Mouse (Mus musculus): ENCODE data around the gene Fxn.

Fxn gene

GRCm38 (mm10) chr19:24300994-24301767 lies 20.8 kb upstream of the Fxn start:
- peak; percentile 34 to 60 for DNase-seq (ENCODE audit: low spot score in 2 of 2)

- no peak for DNase-seq (ENCODE audit: low spot score in 2 of 2)
Measured at GRCm38 (mm10) chr19:24293537-24293936, 13.1 kb upstream of the Fxn start.

- DNase-seq (ENCODE audit: low spot score in 2 of 2), result no peak
Measured at GRCm38 (mm10) chr19:24284187-24284586, 3.8 kb upstream of the Fxn start.

- DNase-seq (ENCODE audit: low spot score in 2 of 2), result no peak
Measured at GRCm38 (mm10) chr19:24281288-24281980, 1.0 kb upstream of the Fxn start.

GRCm38 (mm10) chr19:24279706-24280600 lies 452 bp downstream of the Fxn start:
- DNase-seq (ENCODE audit: low spot score in 2 of 2), result peak; percentile 47 to 59

GRCm38 (mm10) chr19:24278859-24279258 lies 1.5 kb downstream of the Fxn start:
- DNase-seq (ENCODE audit: low spot score in 2 of 2), result no peak

GRCm38 (mm10) chr19:24274281-24274680 lies 6.1 kb downstream of the Fxn start:
- DNase-seq (ENCODE audit: low spot score in 2 of 2), result no peak

GRCm38 (mm10) chr19:24271746-24272426 lies 8.5 kb downstream of the Fxn start:
- DNase-seq (ENCODE audit: low spot score in 2 of 2), result peak; percentile 48 to 72

GRCm38 (mm10) chr19:24271326-24271725 lies 9.1 kb downstream of the Fxn start:
- peak in 1 of 2 experiments; percentile 20 for DNase-seq (ENCODE audit: low spot score in 2 of 2)

GRCm38 (mm10) chr19:24268531-24268930 lies 11.9 kb downstream of the Fxn start:
- DNase-seq (ENCODE audit: low spot score in 2 of 2), result no peak

GRCm38 (mm10) chr19:24266046-24266830 lies 14.2 kb downstream of the Fxn start:
- DNase-seq (ENCODE audit: low spot score in 2 of 2), result no peak

- DNase-seq (ENCODE audit: low spot score in 2 of 2), result peak; percentile 61 to 78
Measured at GRCm38 (mm10) chr19:24264991-24265390, 15.4 kb downstream of the Fxn start.

- no peak for DNase-seq (ENCODE audit: low spot score in 2 of 2)
Measured at GRCm38 (mm10) chr19:24262736-24263135, 17.7 kb downstream of the Fxn start.

GRCm38 (mm10) chr19:24259390-24260351 lies 20.7 kb downstream of the Fxn start:
- DNase-seq (ENCODE audit: low spot score in 2 of 2), result no peak

GRCm38 (mm10) chr19:24258368-24258767 lies 22.0 kb downstream of the Fxn start:
- DNase-seq (ENCODE audit: low spot score in 2 of 2), result no peak

GRCm38 (mm10) chr19:24257962-24258361 lies 22.4 kb downstream of the Fxn start:
- DNase-seq (ENCODE audit: low spot score in 2 of 2), result no peak

- no peak for DNase-seq (ENCODE audit: low spot score in 2 of 2)
Measured at GRCm38 (mm10) chr19:24253657-24254260, 26.6 kb downstream of the Fxn start.

- no peak for DNase-seq (ENCODE audit: low spot score in 2 of 2)
Measured at GRCm38 (mm10) chr19:24251869-24252268, 28.5 kb downstream of the Fxn start.

- DNase-seq (ENCODE audit: low spot score in 2 of 2), result no peak
Measured at GRCm38 (mm10) chr19:24243340-24243739, 37.1 kb downstream of the Fxn start.
